Mouse (Mus musculus) CD4-positive naive resting alpha-beta T cell, adult 76 days (primary cell): ENCODE data around the gene Mettl21c. TPM values are rescaled to one million over a fixed set of nuclear protein-coding genes. Genes with fewer than 3 reads are reported as not detected.

Experiments used
- total RNA-seq: library from RNA; stranded (reverse); gene quantifications from one replicate; pipeline ENCODE4 v1.2.4, GENCODE M21; 2023

Mettl21c gene
- total RNA-seq = not detected

GRCm38 (mm10) chr1:44019934-44020333 lies at the start of gene Mettl21c:
Gene Mettl21c (minus strand): TSS chr1:44020034.

GRCm38 (mm10) chr1:44061836-44062235 lies 42.0 kb upstream of the Mettl21c start, which contains the start of gene Gm8251:
Gene Gm8251 (minus strand): TSS chr1:44061936.

Other genes with a start within 250 kb of the Mettl21c start
- gene Uxs1, start 192.2 kb downstream of the Mettl21c start, total RNA-seq = 14.2 TPM
- 166 TPM for gene Tpp2, start 86.4 kb downstream of the Mettl21c start, total RNA-seq
- gene Gm8251, start 41.9 kb upstream of the Mettl21c start, total RNA-seq = 0.47 TPM
- 50.9 TPM for gene Tex30, start 82.4 kb upstream of the Mettl21c start, total RNA-seq
- 2.1 TPM for gene Kdelc1, start 98.8 kb upstream of the Mettl21c start, total RNA-seq
- 7.3 TPM for gene Bivm, start 98.9 kb upstream of the Mettl21c start, total RNA-seq
- 29.4 TPM for gene Ercc5, start 127.7 kb upstream of the Mettl21c start, total RNA-seq
- gene Mettl21e, start 198.9 kb upstream of the Mettl21c start, total RNA-seq = not detected